Mouse (Mus musculus) heart, adult 11 months (tissue): ENCODE results near the gene Olfr728.

Experiments used
- DNase-seq: peaks from one replicate; pipeline ENCODE4 v3.0.0; 2022

Olfr728 gene

DNA sequence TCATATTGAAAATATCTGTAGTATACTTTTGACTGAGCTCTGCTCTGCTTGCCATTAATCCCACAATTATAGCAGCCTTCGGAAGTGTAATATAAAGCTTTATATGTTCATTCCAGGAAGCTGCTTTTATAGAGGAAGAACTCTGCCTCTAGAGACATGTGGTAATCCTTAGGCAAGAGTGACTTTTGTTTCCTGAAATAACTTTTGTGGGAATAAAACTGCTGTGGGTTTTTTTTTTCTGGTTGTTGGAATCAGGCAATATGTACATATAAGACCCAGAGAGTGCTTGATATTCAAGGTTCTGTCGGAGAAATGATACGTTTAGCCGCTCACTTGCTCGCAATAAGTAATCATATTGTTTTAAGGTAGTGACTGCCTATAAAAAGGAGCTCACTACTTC lies at the start of gene Olfr728:
Gene Olfr728, minus strand, starts transcription at position 101 of the 400 bp plus-strand sequence.
- DNase-seq = no peak

DNA sequence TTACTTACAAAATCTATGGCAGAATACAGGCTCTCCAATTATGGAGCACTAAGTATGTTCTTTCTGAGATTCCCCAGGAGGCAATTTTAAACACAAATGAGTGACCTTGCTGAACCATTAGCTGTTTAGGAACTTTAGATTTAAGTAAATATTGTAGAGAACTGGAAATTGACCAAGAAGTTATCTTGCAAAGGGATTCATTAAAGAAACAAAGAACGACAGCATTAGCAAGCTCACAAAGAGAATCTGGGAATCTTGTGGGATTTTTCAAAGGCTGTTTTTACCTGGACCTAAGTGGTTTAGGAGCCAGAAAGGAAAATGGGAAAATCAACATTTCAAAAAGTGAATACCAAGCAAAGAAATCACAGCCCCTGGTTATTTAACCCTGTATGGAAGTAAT lies 45.6 kb upstream of the Olfr728 start, which contains the start of gene Olfr730:
Gene Olfr730, minus strand, starts transcription at position 101 of the 400 bp plus-strand sequence.
- DNase-seq = no peak

DNA sequence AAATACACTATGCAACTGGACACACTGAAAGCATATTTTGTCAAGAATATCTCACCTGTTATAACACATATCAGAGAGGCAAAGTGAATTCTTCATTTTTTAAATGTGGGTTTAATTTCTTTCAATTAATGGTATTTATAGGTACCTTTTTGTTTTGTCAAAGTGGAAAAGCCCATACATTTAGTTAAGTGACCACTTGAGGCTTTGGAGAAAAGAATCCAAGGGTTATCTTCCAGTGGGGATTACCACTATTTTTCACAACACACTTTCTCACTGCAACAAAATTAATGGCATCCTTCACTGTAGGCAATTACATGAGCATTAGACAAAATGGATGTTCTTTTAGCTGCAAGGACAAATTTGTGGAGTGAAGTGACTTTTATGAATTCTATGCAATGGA lies 10.3 kb upstream of the Olfr728 start, which contains the start of gene Olfr729:
Gene Olfr729, minus strand, starts transcription at position 101 of the 400 bp plus-strand sequence.
- no peak for DNase-seq

DNA sequence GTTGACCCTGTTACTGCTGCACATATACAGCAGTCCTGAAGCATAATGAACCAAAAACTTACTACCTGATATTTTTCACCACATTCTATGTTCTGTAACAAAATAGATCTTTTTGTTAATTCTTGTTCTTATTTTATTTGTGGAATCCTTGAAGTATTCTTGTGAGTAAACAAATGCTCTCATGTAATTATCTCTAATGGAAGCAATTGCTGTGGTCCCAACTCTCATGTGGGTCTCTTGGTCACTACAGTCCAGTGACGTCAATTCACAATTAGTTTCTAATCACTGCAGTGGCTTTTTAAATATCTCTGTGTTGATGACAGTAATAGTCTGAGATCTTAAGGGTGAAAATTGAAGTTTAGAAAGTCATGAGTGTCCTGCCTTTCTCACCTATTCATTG lies 19.6 kb downstream of the Olfr728 start, which contains the start of gene Olfr727:
Gene Olfr727, plus strand, starts transcription at position 301 of the 400 bp plus-strand sequence.
- DNase-seq = no peak

DNA sequence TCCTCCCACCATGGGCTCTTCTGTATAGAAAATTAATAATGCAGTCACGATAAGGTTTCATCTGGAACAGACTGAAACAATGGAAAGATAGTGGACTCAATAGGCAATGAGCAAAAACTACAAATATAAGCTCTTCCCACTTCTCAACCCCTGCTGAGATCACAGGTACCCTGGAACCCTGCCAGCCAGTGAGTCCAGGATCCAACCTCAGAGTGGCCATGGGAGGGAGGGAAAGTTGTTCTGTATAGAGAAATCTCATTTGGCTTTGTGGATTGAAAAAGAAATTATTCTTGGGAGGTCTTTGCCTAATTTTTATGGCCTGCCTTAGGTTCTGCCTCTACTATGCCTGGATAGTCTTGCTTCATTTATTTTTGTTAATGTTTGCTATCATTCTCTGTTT lies 51.6 kb downstream of the Olfr728 start, which contains the start of gene Olfr726:
Gene Olfr726, minus strand, starts transcription at position 101 of the 400 bp plus-strand sequence.
- no peak for DNase-seq
